Mouse (Mus musculus) heart, adult 2 months (tissue): Measurements from ENCODE around the gene Fam53b. TPM values are rescaled to one million over a fixed set of nuclear protein-coding genes. Genes with fewer than 3 reads are reported as not detected.

Source experiments
- DNase-seq, 2 experiments: peaks; one replicate each; pipeline ENCODE4 v3.0.0; 2021
- H3K27ac ChIP-seq: fragments of 200-600 bp; 2 replicates; pipeline ENCODE4 v1.8.1; 2022
- H3K27me3 ChIP-seq: fragments of 200-500 bp; 2 replicates; pipeline ENCODE4 v1.6.1; 2012; ENCODE audit warnings: mild to moderate bottlenecking, low read length, inconsistent platforms, mixed read lengths; ENCODE audit not compliant: control insufficient read depth, insufficient read depth
- H3K36me3 ChIP-seq: fragments of 200-500 bp; 2 replicates; pipeline ENCODE4 v1.6.1; 2012; ENCODE audit warnings: low read length, inconsistent platforms; ENCODE audit not compliant: control insufficient read depth, insufficient read depth
- H3K4me1 ChIP-seq: fragments of 200-500 bp; 2 replicates; pipeline ENCODE4 v1.6.1; 2011; ENCODE audit warnings: low read length; ENCODE audit not compliant: control insufficient read depth, insufficient read depth
- H3K4me3 ChIP-seq: fragments of 200-600 bp; 2 replicates; pipeline ENCODE4 v1.8.1; 2022
- H3K79me2 ChIP-seq: fragments of 200-500 bp; replicated peaks from 2 replicates; pipeline ENCODE4 v1.6.1; 2012; ENCODE audit warnings: mild to moderate bottlenecking, inconsistent platforms, low read length, moderate library complexity, mixed read lengths; ENCODE audit not compliant: control insufficient read depth, insufficient read depth
- H3K9ac ChIP-seq: fragments of 200-500 bp; 2 replicates; pipeline ENCODE4 v1.6.1; 2012; ENCODE audit warnings: low read depth, mild to moderate bottlenecking, control low read depth, inconsistent platforms, low read length, mixed read lengths
- CTCF ChIP-seq: fragments of 200-600 bp; IDR thresholded peaks from 2 replicates; pipeline ENCODE4 v1.8.1; 2022; ENCODE audit warnings: antibody characterized with exemption, mild to moderate bottlenecking, moderate library complexity
- EP300 ChIP-seq: fragments of 200-500 bp; IDR thresholded peaks from 2 replicates; pipeline ENCODE4 v1.6.1; 2011; ENCODE audit warnings: low read depth, low read length, control low read depth; ENCODE audit not compliant: insufficient read depth
- POLR2A ChIP-seq: fragments of 200-500 bp; IDR thresholded peaks from 2 replicates; pipeline ENCODE4 v1.6.1; 2011; ENCODE audit warnings: mild to moderate bottlenecking, low read depth, low read length, control low read depth; ENCODE audit not compliant: insufficient read depth
- WGBS: fragments of 180-500 bp; shearing (Covaris S2); methylation state at CpG from one replicate; pipeline ENCODE4 v1.1.7; 2018; 5-methylcytosine and 5-hydroxymethylcytosine counted together
- intact Hi-C: fragments of 180-260 bp; cut with DNase I; formaldehyde crosslinking; loops from one replicate; pipeline ENCODE4 v1.15.1; 2025
- polyA plus RNA-seq: library from polyadenylated mRNA; depleted of rRNA; stranded (reverse); fragments of >200 nt; gene quantifications from 2 replicates; pipeline ENCODE4 v1.2.3, GENCODE M21; 2012
- total RNA-seq, 2 experiments: library from RNA; stranded (reverse); gene quantifications; 2 replicates each; pipeline ENCODE4 v1.2.3; 2021

Gene Fam53b
- total and polyA plus RNA-seq, 3 experiments = 22.0 to 26.9 (median 22.5) TPM

GRCm38 (mm10) chr7:132768498-132769344 is 45.0 kb downstream of the Fam53b start:
- Histone ChIP-seq H3K27me3 (no peaks in the 10 kb centered on the region), H3K79me2 (peaks cover 6% of the 10 kb centered on the region; the same call in 1 of the 2 replicates), H3K27ac (peak overlapping the region; percentile 49), H3K4me1 (peaks cover 18% of the 10 kb centered on the region), H3K36me3 (peaks cover 25% of the 10 kb centered on the region), H3K9ac (no peak overlapping the region), H3K4me3 (no peak overlapping the region)
- 73% methylated on average over 12 of the region's 12 CpGs for WGBS
- TF ChIP-seq CTCF (no peak), POLR2A (no peak), EP300 (no peak)
- intact Hi-C loops = no loop called here
- DNase-seq = no peak

GRCm38 (mm10) chr7:132767999-132768370 is 45.7 kb downstream of the Fam53b start:
- H3K27ac ChIP-seq = no peak overlapping the region
- no peak overlapping the region for H3K9ac ChIP-seq
- H3K4me1 ChIP-seq = peaks cover 21% of the 10 kb centered on the region
- 84% methylated on average over 4 of the region's 4 CpGs for WGBS
- intact Hi-C loops = no loop called here
- no peak overlapping the region for H3K4me3 ChIP-seq
- peaks cover 30% of the 10 kb centered on the region for H3K36me3 ChIP-seq
- H3K27me3 ChIP-seq = no peaks in the 10 kb centered on the region
- TF ChIP-seq POLR2A (no peak), CTCF (no peak), EP300 (no peak)
- DNase-seq = no peak
- peaks cover 6% of the 10 kb centered on the region; the same call in 1 of the 2 replicates for H3K79me2 ChIP-seq

DNA sequence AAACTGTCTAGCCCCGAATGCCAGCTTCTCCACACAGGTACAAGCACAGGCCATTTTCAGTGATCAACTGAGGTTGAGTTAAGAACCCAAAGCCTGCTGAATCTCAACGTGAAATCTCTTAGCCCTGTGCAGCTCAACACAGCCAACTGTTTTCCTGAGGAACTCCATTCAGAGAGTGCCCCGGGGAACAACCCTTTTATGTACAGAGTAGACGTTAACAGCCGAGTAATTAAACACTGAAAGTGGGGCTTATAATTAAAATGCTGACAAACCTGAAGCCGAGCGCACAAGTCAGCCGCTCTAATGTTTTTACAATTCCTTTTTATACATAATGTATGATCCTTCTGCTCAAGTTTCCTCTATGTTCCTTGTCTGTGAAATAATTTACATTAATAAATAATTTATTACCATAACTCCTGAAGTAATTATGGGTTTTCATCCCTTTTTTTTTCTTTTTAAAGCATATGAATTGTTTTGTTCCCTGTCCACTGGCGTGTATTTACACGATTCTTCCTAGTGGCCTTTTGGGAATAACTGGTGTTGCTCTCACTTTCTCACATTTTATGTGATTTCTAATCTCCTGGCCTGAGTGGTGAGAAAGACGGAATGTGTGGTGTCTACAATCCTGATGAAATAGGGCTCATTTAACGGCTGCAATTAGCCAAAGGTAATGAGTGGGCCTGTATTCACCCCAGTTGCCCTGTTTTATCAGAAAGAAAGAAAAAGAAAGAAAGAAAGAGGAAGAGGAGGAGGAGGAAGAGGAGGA is 46.3 kb downstream of the Fam53b start:
- H3K27ac ChIP-seq = peak overlapping the region; percentile 65; the same call in 1 of the 2 replicates

GRCm38 (mm10) chr7:132766235-132766871 is 47.3 kb downstream of the Fam53b start:
- WGBS = 48% methylated on average over 11 of the region's 11 CpGs
- Histone ChIP-seq H3K9ac (no peak overlapping the region), H3K4me1 (peaks cover 22% of the 10 kb centered on the region), H3K36me3 (peaks cover 30% of the 10 kb centered on the region), H3K79me2 (peaks cover 6% of the 10 kb centered on the region; the same call in 1 of the 2 replicates), H3K27ac (peak overlapping the region; percentile 65), H3K4me3 (no peak overlapping the region), H3K27me3 (no peaks in the 10 kb centered on the region)
- TF ChIP-seq POLR2A (no peak), EP300 (peak; percentile 83), CTCF (no peak)
- intact Hi-C loops = no loop called here
- peak in 1 of 2 experiments; percentile 61 for DNase-seq

More for the DNA sequence above, 46.3 kb downstream of the Fam53b start:
- intact Hi-C loops = no loop called here
- no peak for DNase-seq
- peaks cover 6% of the 10 kb centered on the region; the same call in 1 of the 2 replicates for H3K79me2 ChIP-seq
- no peak overlapping the region for H3K9ac ChIP-seq
- H3K4me1 ChIP-seq = peaks cover 22% of the 10 kb centered on the region
- TF ChIP-seq POLR2A (no peak), EP300 (no peak), CTCF (no peak)
- WGBS = 75% methylated on average over 12 of the region's 12 CpGs
- no peaks in the 10 kb centered on the region for H3K27me3 ChIP-seq
- H3K4me3 ChIP-seq = no peak overlapping the region
- peaks cover 30% of the 10 kb centered on the region for H3K36me3 ChIP-seq

DNA sequence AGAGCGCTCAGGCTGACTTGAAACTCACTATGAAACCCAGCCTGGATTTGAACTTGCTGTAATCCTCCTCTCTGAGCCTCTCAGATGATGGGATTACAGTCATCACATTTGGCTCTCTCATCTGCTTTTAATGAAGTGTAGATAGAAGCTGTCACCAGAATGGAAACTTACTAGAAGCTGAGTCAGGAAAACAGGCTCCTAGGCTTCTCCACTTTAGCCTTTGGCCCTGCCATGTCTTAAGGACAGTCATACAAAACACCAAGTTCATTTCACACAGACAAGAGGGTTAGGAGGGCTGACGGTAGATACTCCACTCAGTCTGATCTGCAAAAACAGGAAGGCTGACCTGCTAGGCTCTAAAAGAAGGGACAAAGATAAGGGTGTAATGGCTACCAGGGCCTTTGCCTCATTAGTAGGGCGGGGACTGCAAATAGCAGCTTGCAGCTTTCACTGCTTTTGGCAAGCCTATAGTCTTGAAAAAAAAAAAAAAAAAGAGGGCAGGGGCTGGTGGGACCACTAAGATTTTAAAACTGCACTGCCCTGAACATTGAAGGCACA is 48.0 kb downstream of the Fam53b start:
- TF ChIP-seq CTCF = no peak
- TF ChIP-seq EP300 = no peak
- TF ChIP-seq POLR2A = no peak
- Histone ChIP-seq H3K79me2 (peaks cover 8% of the 10 kb centered on the region; the same call in 1 of the 2 replicates), H3K36me3 (peaks cover 30% of the 10 kb centered on the region), H3K27me3 (no peaks in the 10 kb centered on the region), H3K9ac (no peak overlapping the region), H3K4me3 (no peak overlapping the region), H3K27ac (peak overlapping the region; percentile 65), H3K4me1 (peaks cover 22% of the 10 kb centered on the region)
- no peak for DNase-seq
- WGBS = 64% methylated on average over 3 of the region's 3 CpGs
- intact Hi-C loops = no loop called here
